Mouse (Mus musculus): ENCODE measurements around the gene Gan. TPM values are rescaled to one million over a fixed set of nuclear protein-coding genes. Genes with fewer than 3 reads are reported as not detected.

Gan gene
- polyA plus RNA-seq, 2 experiments: 3.6 to 7.6 TPM

- Histone ChIP-seq H3K4me2 (replicated peaks; ENCODE audit: low read depth, low read length, severe bottlenecking) (no peak overlapping the region), H3K4me3 (replicated peaks; ENCODE audit: low read length) (no peak overlapping the region), H3K9ac (ENCODE audit: low read depth, low read length, severe bottlenecking) (no peak overlapping the region), H3K27ac (replicated peaks; ENCODE audit: low read depth, low read length) (no peak overlapping the region), H3K9me3 (ENCODE audit: control insufficient read depth, low read length) (no peaks in the 10 kb centered on the region), H3K27me3 (ENCODE audit: control insufficient read depth, insufficient read depth, low read length) (no peaks in the 10 kb centered on the region), H3K36me3 (ENCODE audit: control insufficient read depth, insufficient read depth, low read length) (no peaks in the 10 kb centered on the region), H3K4me1 (ENCODE audit: control insufficient read depth, insufficient read depth, low read length) (no peaks in the 10 kb centered on the region)
- ATAC-seq (ENCODE audit: low FRiP score, low read depth): no peak
- DNase-seq (ENCODE audit: low spot score): no peak
- 80% methylated on average over 6 of the region's 6 CpGs for WGBS
- no peak for TF ChIP-seq POLR2A (IDR thresholded peaks at IDR 0.05; ENCODE audit: borderline replicate concordance, extremely low read depth, insufficient read depth, insufficient read length)
Observed at GRCm38 (mm10) chr8:117222396-117222795, 64.5 kb downstream of the Gan start.

DNA sequence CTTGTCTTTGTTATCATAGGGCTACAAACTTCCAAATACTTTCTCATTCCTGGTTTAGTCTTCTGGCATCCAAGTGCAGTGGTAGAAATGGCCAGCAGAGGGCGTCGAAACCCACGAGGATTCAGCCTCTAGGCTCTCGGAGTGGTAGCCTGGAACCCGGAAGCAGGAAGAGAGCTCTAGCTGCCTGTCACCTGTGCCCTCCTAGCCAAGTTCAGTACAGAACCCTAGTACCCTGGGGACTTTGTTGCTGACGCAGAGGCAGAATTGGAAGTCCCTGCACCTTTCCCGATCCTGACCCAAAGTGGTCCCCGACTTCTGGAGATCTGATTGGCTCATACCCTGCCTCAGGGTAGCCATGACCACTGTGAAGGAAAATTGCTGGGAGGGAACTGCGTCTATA is 66.7 kb downstream of the Gan start:
- H3K4me1 ChIP-seq (ENCODE audit: control insufficient read depth, insufficient read depth, low read length): no peaks in the 10 kb centered on the region
- H3K27ac ChIP-seq (replicated peaks; ENCODE audit: low read depth, low read length): no peak overlapping the region
- no peak overlapping the region for H3K9ac ChIP-seq (ENCODE audit: low read depth, low read length, severe bottlenecking)
- H3K36me3 ChIP-seq (ENCODE audit: control insufficient read depth, insufficient read depth, low read length): no peaks in the 10 kb centered on the region
- peak; percentile 86 for ATAC-seq (ENCODE audit: low FRiP score, low read depth)
- H3K4me2 ChIP-seq (replicated peaks; ENCODE audit: low read depth, low read length, severe bottlenecking): peak overlapping the region; percentile 47
- H3K27me3 ChIP-seq (ENCODE audit: control insufficient read depth, insufficient read depth, low read length): no peaks in the 10 kb centered on the region
- peak; percentile 83 for DNase-seq (ENCODE audit: low spot score)
- no peak for TF ChIP-seq POLR2A (IDR thresholded peaks at IDR 0.05; ENCODE audit: borderline replicate concordance, extremely low read depth, insufficient read depth, insufficient read length)
- 14% methylated on average over 9 of the region's 9 CpGs for WGBS
- H3K9me3 ChIP-seq (ENCODE audit: control insufficient read depth, low read length): no peaks in the 10 kb centered on the region
- H3K4me3 ChIP-seq (replicated peaks; ENCODE audit: low read length): peak overlapping the region; percentile 25

- H3K4me2 ChIP-seq (replicated peaks; ENCODE audit: low read depth, low read length, severe bottlenecking): no peak overlapping the region
- no peak overlapping the region for H3K9ac ChIP-seq (ENCODE audit: low read depth, low read length, severe bottlenecking)
- DNase-seq (ENCODE audit: low spot score): no peak
- no peaks in the 10 kb centered on the region for H3K9me3 ChIP-seq (ENCODE audit: control insufficient read depth, low read length)
- no peak overlapping the region for H3K4me3 ChIP-seq (replicated peaks; ENCODE audit: low read length)
- ATAC-seq (ENCODE audit: low FRiP score, low read depth): no peak
- TF ChIP-seq POLR2A (IDR thresholded peaks at IDR 0.05; ENCODE audit: borderline replicate concordance, extremely low read depth, insufficient read depth, insufficient read length): no peak
- H3K27ac ChIP-seq (replicated peaks; ENCODE audit: low read depth, low read length): no peak overlapping the region
- H3K4me1 ChIP-seq (ENCODE audit: control insufficient read depth, insufficient read depth, low read length): no peaks in the 10 kb centered on the region
- H3K36me3 ChIP-seq (ENCODE audit: control insufficient read depth, insufficient read depth, low read length): no peaks in the 10 kb centered on the region
- WGBS: 84% methylated on average over 12 of the region's 12 CpGs
- no peaks in the 10 kb centered on the region for H3K27me3 ChIP-seq (ENCODE audit: control insufficient read depth, insufficient read depth, low read length)
Observed at GRCm38 (mm10) chr8:117226306-117226705, 68.4 kb downstream of the Gan start.

GRCm38 (mm10) chr8:117227339-117227738 is 69.4 kb downstream of the Gan start:
- 75% methylated on average over 2 of the region's 2 CpGs for WGBS

GRCm38 (mm10) chr8:117233199-117233598 is 75.3 kb downstream of the Gan start:
- DNase-seq (ENCODE audit: low spot score): no peak
- no peak overlapping the region for H3K4me3 ChIP-seq (replicated peaks; ENCODE audit: low read length)
- no peaks in the 10 kb centered on the region for H3K9me3 ChIP-seq (ENCODE audit: control insufficient read depth, low read length)
- 87% methylated on average over 7 of the region's 7 CpGs for WGBS
- no peak for ATAC-seq (ENCODE audit: low FRiP score, low read depth)
- no peaks in the 10 kb centered on the region for H3K27me3 ChIP-seq (ENCODE audit: control insufficient read depth, insufficient read depth, low read length)
- no peaks in the 10 kb centered on the region for H3K36me3 ChIP-seq (ENCODE audit: control insufficient read depth, insufficient read depth, low read length)
- no peak overlapping the region for H3K27ac ChIP-seq (replicated peaks; ENCODE audit: low read depth, low read length)
- TF ChIP-seq POLR2A (IDR thresholded peaks at IDR 0.05; ENCODE audit: borderline replicate concordance, extremely low read depth, insufficient read depth, insufficient read length): no peak
- H3K4me2 ChIP-seq (replicated peaks; ENCODE audit: low read depth, low read length, severe bottlenecking): no peak overlapping the region
- H3K4me1 ChIP-seq (ENCODE audit: control insufficient read depth, insufficient read depth, low read length): no peaks in the 10 kb centered on the region
- H3K9ac ChIP-seq (ENCODE audit: low read depth, low read length, severe bottlenecking): no peak overlapping the region

More at GRCm38 (mm10) chr8:117227339-117227738, 69.4 kb downstream of the Gan start:
- H3K36me3 ChIP-seq (ENCODE audit: control insufficient read depth, insufficient read depth, low read length): no peaks in the 10 kb centered on the region
- H3K27ac ChIP-seq (replicated peaks; ENCODE audit: low read depth, low read length): no peak overlapping the region
- H3K27me3 ChIP-seq (ENCODE audit: control insufficient read depth, insufficient read depth, low read length): no peaks in the 10 kb centered on the region
- ATAC-seq (ENCODE audit: low FRiP score, low read depth) (no peak), DNase-seq (ENCODE audit: low spot score) (no peak)
- no peak overlapping the region for H3K4me3 ChIP-seq (replicated peaks; ENCODE audit: low read length)
- H3K9me3 ChIP-seq (ENCODE audit: control insufficient read depth, low read length): no peaks in the 10 kb centered on the region
- no peak overlapping the region for H3K9ac ChIP-seq (ENCODE audit: low read depth, low read length, severe bottlenecking)
- H3K4me1 ChIP-seq (ENCODE audit: control insufficient read depth, insufficient read depth, low read length): no peaks in the 10 kb centered on the region
- no peak for TF ChIP-seq POLR2A (IDR thresholded peaks at IDR 0.05; ENCODE audit: borderline replicate concordance, extremely low read depth, insufficient read depth, insufficient read length)
- no peak overlapping the region for H3K4me2 ChIP-seq (replicated peaks; ENCODE audit: low read depth, low read length, severe bottlenecking)

GRCm38 (mm10) chr8:117236531-117236930 is 78.6 kb downstream of the Gan start:
- Histone ChIP-seq H3K4me2 (replicated peaks; ENCODE audit: low read depth, low read length, severe bottlenecking) (no peak overlapping the region), H3K9ac (ENCODE audit: low read depth, low read length, severe bottlenecking) (no peak overlapping the region), H3K27ac (replicated peaks; ENCODE audit: low read depth, low read length) (no peak overlapping the region), H3K4me1 (ENCODE audit: control insufficient read depth, insufficient read depth, low read length) (no peaks in the 10 kb centered on the region), H3K36me3 (ENCODE audit: control insufficient read depth, insufficient read depth, low read length) (no peaks in the 10 kb centered on the region), H3K4me3 (replicated peaks; ENCODE audit: low read length) (no peak overlapping the region), H3K9me3 (ENCODE audit: control insufficient read depth, low read length) (no peaks in the 10 kb centered on the region), H3K27me3 (ENCODE audit: control insufficient read depth, insufficient read depth, low read length) (no peaks in the 10 kb centered on the region)
- no peak for ATAC-seq (ENCODE audit: low FRiP score, low read depth)
- TF ChIP-seq POLR2A (IDR thresholded peaks at IDR 0.05; ENCODE audit: borderline replicate concordance, extremely low read depth, insufficient read depth, insufficient read length): no peak
- DNase-seq (ENCODE audit: low spot score): no peak
- 90% methylated on average over 4 of the region's 4 CpGs for WGBS

Measured in limb, embryonic 14.5 days (tissue).